Mouse (Mus musculus) midbrain, embryonic 10.5 days (tissue): Measurements from ENCODE around the gene Tomm22. TPM values are rescaled to one million over a fixed set of nuclear protein-coding genes. Genes with fewer than 3 reads are reported as not detected.
A peak's percentile ranks its signal among the peaks of the same experiment; 100 is the strongest.

ENCODE experiments used
- DNase-seq: peaks from one replicate; pipeline ENCODE4 v3.0.0-alpha.2; 2017; ENCODE audit warnings: low spot score
- H3K27ac ChIP-seq: fragments of 300-500 bp; sonication (generic); replicated peaks from 2 replicates; pipeline ENCODE4 v1.5.1; 2016; ENCODE audit warnings: mild to moderate bottlenecking
- H3K27me3 ChIP-seq: fragments of 300-500 bp; sonication (generic); 2 replicates; pipeline ENCODE4 v1.6.1; 2016; ENCODE audit warnings: low read depth, mild to moderate bottlenecking; ENCODE audit not compliant: poor library complexity, severe bottlenecking
- H3K36me3 ChIP-seq: fragments of 300-500 bp; sonication (generic); 2 replicates; pipeline ENCODE4 v1.6.1; 2016; ENCODE audit warnings: mild to moderate bottlenecking, moderate library complexity
- H3K4me1 ChIP-seq: fragments of 300-500 bp; sonication (generic); 2 replicates; pipeline ENCODE4 v1.6.1; 2016
- H3K4me3 ChIP-seq: fragments of 300-500 bp; sonication (generic); 2 replicates; pipeline ENCODE4 v1.5.1; 2016; ENCODE audit warnings: mild to moderate bottlenecking, moderate library complexity
- H3K9me3 ChIP-seq: fragments of 300-500 bp; sonication (generic); replicated peaks from 2 replicates; pipeline ENCODE4 v1.6.1; 2016; ENCODE audit warnings: mild to moderate bottlenecking
- WGBS: fragments of 180-500 bp; shearing (Covaris S2); methylation state at CpG from one replicate; pipeline ENCODE4 v1.1.7; 2016; 5-methylcytosine and 5-hydroxymethylcytosine counted together
- polyA plus RNA-seq: library from polyadenylated mRNA; unstranded; fragments of >200 nt; fragmentation: Nextera tagmentation; extraction: Ambion mirVana; gene quantifications from 2 replicates; pipeline ENCODE4 v1.2.1, GENCODE M21; 2016

Tomm22 gene
- polyA plus RNA-seq, 1 experiment from 2014 or later: 279 TPM

DNA sequence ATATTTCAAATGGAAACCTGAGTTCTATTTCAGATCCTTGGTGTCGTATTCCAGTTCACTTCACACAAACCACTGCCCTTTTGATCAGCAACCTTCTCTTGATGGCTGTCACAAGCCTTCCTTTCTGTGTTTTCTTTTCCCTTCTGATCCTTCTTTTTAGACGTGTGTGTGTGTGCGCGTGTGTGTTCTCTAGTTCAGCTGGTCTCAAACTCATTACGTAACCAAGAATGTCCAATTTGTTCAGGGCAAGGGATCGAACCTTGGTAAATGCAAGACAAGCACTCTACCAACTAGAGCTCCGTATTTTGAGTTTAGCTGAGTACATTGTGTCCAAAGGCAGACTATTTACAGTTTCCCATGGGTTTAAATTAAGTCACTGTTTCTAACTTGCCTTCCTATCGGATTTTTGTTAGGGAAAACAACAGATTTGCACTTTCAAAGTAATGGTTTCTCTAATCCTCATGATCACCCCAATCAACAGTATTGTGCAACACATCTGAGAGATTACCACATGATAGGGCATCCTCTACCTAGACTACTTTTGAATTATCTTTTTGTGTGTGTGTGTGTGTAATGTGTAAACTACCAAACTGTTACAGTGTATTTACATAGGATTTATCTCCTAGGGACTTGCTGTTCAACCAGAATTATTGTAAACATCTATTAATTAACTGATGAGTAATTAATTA is 17.8 kb downstream of the Tomm22 start:
- DNase-seq: no peak
- no peaks in the 10 kb centered on the region for H3K36me3 ChIP-seq
- H3K9me3 ChIP-seq: no peaks in the 10 kb centered on the region
- H3K27me3 ChIP-seq: no peaks in the 10 kb centered on the region
- 5% methylated on average over 8 of the region's 8 CpGs for WGBS
- H3K27ac ChIP-seq: peak overlapping the region; percentile 94
- H3K4me3 ChIP-seq: peak overlapping the region; percentile 97
- peaks cover 77% of the 10 kb centered on the region for H3K4me1 ChIP-seq

DNA sequence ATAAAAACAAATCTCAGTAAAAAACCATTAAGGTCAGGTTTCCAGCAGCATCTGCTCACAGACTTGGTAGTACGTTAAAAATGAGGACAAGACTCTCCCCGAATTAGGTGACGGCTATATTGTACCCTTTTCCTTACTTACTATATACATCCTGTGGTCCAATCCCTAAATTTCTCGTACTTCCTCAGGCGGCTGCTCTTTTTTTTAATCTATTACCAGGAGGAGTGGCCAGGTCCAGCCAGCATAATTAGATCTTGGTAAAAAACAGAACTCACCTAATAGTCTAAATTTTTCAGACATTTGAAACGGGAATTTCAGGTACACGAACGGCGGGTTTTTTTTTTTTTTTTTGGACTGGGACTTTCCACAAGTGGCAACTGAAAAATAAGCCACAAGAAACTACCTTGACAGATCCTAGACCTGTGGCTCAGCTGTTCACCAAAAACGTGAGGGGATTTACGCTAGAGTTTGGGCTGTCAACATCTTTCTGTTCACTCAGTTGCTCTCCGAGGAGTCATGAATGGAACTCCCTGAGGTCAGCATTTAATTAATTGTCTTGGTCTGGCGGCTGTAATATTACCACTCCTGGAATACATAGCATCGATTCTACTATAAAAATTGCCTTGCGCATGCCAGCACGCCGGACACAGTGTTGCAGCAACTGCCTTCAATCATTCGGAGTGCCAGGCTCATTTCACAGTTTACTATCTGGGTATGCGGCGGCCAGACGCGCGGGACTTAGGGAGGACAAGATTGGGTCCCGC is 19.2 kb downstream of the Tomm22 start:
- Histone ChIP-seq H3K27me3 (no peaks in the 10 kb centered on the region), H3K36me3 (peaks cover 9% of the 10 kb centered on the region), H3K9me3 (no peaks in the 10 kb centered on the region), H3K4me3 (peak overlapping the region; percentile 97), H3K27ac (peak overlapping the region; percentile 96), H3K4me1 (peaks cover 64% of the 10 kb centered on the region)
- DNase-seq: no peak
- 18% methylated on average over 24 of the region's 24 CpGs for WGBS

GRCm38 (mm10) chr15:79690426-79691022 is 19.9 kb downstream of the Tomm22 start, which contains the start of gene Gtpbp1:
Gtpbp1 (plus strand) TSS chr15:79690845.
- peak; percentile 95 for DNase-seq
- H3K27me3 ChIP-seq: no peaks in the 10 kb centered on the region
- peak within 1 kb of the TSS; percentile 96 for H3K27ac ChIP-seq
- under 1% methylated on average over 45 of the region's 45 CpGs for WGBS
- H3K36me3 ChIP-seq: peaks cover 16% of the 10 kb centered on the region
- peaks cover 57% of the 10 kb centered on the region for H3K4me1 ChIP-seq
- no peaks in the 10 kb centered on the region for H3K9me3 ChIP-seq
- peak within 1 kb of the TSS; percentile 97 for H3K4me3 ChIP-seq

- peaks cover 52% of the 10 kb centered on the region for H3K4me1 ChIP-seq
Observed at GRCm38 (mm10) chr15:79691023-79691508, 20.4 kb downstream of the Tomm22 start.

GRCm38 (mm10) chr15:79692334-79692733 is 21.7 kb downstream of the Tomm22 start:
- Histone ChIP-seq H3K27ac (no peak overlapping the region), H3K9me3 (no peaks in the 10 kb centered on the region), H3K4me3 (peak overlapping the region; percentile 97; the same call in 1 of the 2 replicates), H3K36me3 (peaks cover 32% of the 10 kb centered on the region), H3K4me1 (peaks cover 46% of the 10 kb centered on the region), H3K27me3 (no peaks in the 10 kb centered on the region)
- DNase-seq: no peak
- 87% methylated on average over 5 of the region's 5 CpGs for WGBS

More at GRCm38 (mm10) chr15:79691023-79691508, 20.4 kb downstream of the Tomm22 start:
- Histone ChIP-seq H3K9me3 (no peaks in the 10 kb centered on the region), H3K36me3 (peaks cover 19% of the 10 kb centered on the region), H3K4me3 (peak overlapping the region; percentile 97), H3K27me3 (no peaks in the 10 kb centered on the region), H3K27ac (peak overlapping the region; percentile 96)
- DNase-seq: no peak
- WGBS: 0% methylated on average over 36 of the region's 53 CpGs

- Histone ChIP-seq H3K9me3 (no peaks in the 10 kb centered on the region), H3K27ac (0 out of 2 replicates have a peak overlapping the region, but pooled peaks have one; percentile 18), H3K36me3 (peaks cover 39% of the 10 kb centered on the region), H3K4me1 (peaks cover 46% of the 10 kb centered on the region), H3K4me3 (peak overlapping the region; percentile 5; the same call in 1 of the 2 replicates), H3K27me3 (no peaks in the 10 kb centered on the region)
- no peak for DNase-seq
- WGBS: 88% methylated on average over 11 of the region's 11 CpGs
Observed at GRCm38 (mm10) chr15:79693740-79694139, 23.1 kb downstream of the Tomm22 start.

DNA sequence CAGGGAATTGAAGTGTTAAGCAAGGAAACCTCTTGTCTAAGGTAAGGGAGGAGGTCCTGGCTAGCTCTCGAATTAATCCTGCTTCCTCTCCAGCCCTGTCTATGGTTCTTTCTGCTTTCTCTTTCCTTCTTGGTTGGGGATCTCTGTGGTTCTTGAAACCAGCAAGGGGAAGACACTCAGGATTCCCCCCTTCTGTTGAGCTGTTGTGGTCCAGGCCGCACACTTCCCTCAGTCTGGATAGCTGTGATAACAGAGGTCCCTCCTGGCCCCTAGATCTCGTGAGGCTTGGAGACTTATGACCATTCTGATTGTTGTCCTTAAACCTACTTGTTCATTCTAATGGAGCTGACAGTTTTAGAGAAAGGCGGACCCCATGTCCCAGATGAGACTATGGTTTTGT is 23.9 kb downstream of the Tomm22 start:
- Histone ChIP-seq H3K36me3 (peaks cover 46% of the 10 kb centered on the region), H3K9me3 (no peaks in the 10 kb centered on the region), H3K27ac (no peak overlapping the region), H3K4me3 (no peak overlapping the region), H3K27me3 (no peaks in the 10 kb centered on the region), H3K4me1 (peaks cover 40% of the 10 kb centered on the region)
- WGBS: 89% methylated on average over 4 of the region's 4 CpGs
- no peak for DNase-seq

DNA sequence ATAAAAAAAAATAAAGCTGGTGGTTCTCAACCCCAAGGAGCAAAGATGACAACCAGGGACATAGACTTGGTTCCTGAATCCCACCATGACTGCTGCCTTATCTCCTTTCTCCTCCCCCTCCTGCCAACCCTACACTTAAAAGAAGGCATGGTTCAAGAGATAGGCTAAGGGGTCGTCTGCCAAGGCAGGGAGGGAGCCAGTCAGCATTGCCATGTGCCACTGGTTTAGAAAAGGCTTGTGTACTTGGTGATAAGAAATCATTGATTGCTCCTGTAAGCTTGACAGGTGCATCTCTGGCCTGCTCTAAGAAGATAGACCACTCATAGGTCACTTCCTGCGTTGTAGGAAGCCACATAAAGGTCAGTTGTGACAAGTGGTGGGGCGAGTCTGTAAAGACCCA is 24.9 kb downstream of the Tomm22 start:
- no peak for DNase-seq
- H3K27ac ChIP-seq: no peak overlapping the region
- peaks cover 33% of the 10 kb centered on the region for H3K4me1 ChIP-seq
- H3K4me3 ChIP-seq: no peak overlapping the region
- WGBS: 80% methylated on average over 3 of the region's 3 CpGs
- no peaks in the 10 kb centered on the region for H3K27me3 ChIP-seq
- no peaks in the 10 kb centered on the region for H3K9me3 ChIP-seq
- H3K36me3 ChIP-seq: peaks cover 48% of the 10 kb centered on the region

DNA sequence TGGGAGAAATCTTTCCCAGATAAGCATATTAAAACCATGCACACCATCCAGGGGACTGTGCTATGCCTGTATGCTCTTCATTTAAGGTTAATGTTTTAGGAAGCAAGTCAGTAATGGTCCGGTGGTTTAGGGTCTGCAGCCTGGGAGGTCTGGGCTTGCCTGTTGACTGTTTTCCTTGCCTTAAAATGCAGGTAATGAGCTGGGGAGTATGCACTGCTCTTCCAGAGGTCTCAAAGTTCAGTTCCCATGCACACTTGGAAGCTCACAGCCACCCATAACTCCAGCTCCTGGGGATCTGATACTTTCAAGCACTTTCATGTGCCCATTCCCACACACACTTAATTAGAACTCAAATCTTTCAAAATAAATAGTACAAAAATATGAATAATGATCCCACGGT is 25.8 kb downstream of the Tomm22 start:
- Histone ChIP-seq H3K4me1 (peaks cover 29% of the 10 kb centered on the region), H3K4me3 (no peak overlapping the region), H3K9me3 (no peaks in the 10 kb centered on the region), H3K36me3 (peaks cover 48% of the 10 kb centered on the region), H3K27ac (no peak overlapping the region), H3K27me3 (no peaks in the 10 kb centered on the region)
- DNase-seq: no peak
- 95% methylated on average over 2 of the region's 2 CpGs for WGBS

GRCm38 (mm10) chr15:79697011-79697410 is 26.4 kb downstream of the Tomm22 start:
- H3K9me3 ChIP-seq: no peaks in the 10 kb centered on the region
- no peak overlapping the region for H3K27ac ChIP-seq
- H3K4me3 ChIP-seq: no peak overlapping the region
- DNase-seq: no peak
- H3K27me3 ChIP-seq: no peaks in the 10 kb centered on the region
- WGBS: 90% methylated on average over 6 of the region's 6 CpGs
- H3K36me3 ChIP-seq: peaks cover 48% of the 10 kb centered on the region
- peaks cover 24% of the 10 kb centered on the region for H3K4me1 ChIP-seq

- Histone ChIP-seq H3K27me3 (no peaks in the 10 kb centered on the region), H3K4me1 (peaks cover 18% of the 10 kb centered on the region), H3K4me3 (no peak overlapping the region), H3K9me3 (no peaks in the 10 kb centered on the region), H3K36me3 (peaks cover 48% of the 10 kb centered on the region), H3K27ac (no peak overlapping the region)
- no peak for DNase-seq
- WGBS: 82% methylated on average over 9 of the region's 9 CpGs
Observed at GRCm38 (mm10) chr15:79697558-79698187, 27.0 kb downstream of the Tomm22 start.

DNA sequence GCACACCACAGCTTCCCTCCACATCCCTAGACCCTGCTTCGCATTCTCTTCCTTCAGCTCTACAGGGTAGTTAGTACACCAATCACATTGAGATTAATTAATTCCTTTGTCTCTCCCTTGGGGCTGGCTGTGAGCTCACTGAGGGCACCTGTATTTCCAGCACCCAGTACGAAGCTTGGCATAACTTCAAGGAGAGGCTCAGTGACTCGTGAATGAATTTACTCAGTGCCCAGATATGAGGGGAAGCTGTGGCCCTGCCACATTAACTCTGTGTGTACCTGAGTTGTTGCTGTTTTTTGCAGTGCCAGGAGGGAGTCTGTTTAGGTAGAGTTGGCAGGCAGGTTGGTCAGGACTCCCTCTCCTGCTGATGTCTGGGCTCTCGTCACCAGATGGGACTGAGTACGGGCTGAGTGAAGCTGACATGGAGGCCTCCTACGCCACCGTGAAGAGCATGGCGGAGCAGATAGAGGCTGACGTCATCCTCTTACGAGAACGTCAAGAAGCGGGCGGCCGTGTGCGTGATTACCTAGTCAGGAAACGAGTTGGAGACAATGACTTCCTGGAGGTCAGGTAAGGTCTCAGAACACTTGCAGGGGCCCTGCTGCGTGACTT is 36.0 kb downstream of the Tomm22 start:
- 92% methylated on average over 17 of the region's 17 CpGs for WGBS

More for the DNA sequence above, 36.0 kb downstream of the Tomm22 start:
- DNase-seq: no peak
- Histone ChIP-seq H3K27me3 (no peaks in the 10 kb centered on the region), H3K4me3 (no peak overlapping the region), H3K4me1 (no peaks in the 10 kb centered on the region), H3K9me3 (no peaks in the 10 kb centered on the region), H3K27ac (no peak overlapping the region), H3K36me3 (peaks cover 58% of the 10 kb centered on the region)
